Mouse (Mus musculus) kidney, adult 2 months (tissue): ENCODE measurements around the gene Kyat1. TPM values are rescaled to one million over a fixed set of nuclear protein-coding genes. Genes with fewer than 3 reads are reported as not detected.
"Not testable (repeated sequence)": the region's sequence is repeated elsewhere in the genome, so short reads cannot be mapped to it uniquely, and the experiment has no call there.

Source experiments
- DNase-seq: peaks from one replicate; pipeline ENCODE4 v3.0.0; 2021
- H3K27ac ChIP-seq: fragments of 200-500 bp; 2 replicates; pipeline ENCODE4 v1.5.1; 2012; ENCODE audit warnings: low read depth, low read length, control low read depth, inconsistent platforms; ENCODE audit not compliant: insufficient read depth
- H3K27me3 ChIP-seq: fragments of 200-500 bp; replicated peaks from 2 replicates; pipeline ENCODE4 v1.6.1; 2012; ENCODE audit warnings: mild to moderate bottlenecking, moderate library complexity, low read length, inconsistent platforms; ENCODE audit not compliant: control insufficient read depth, insufficient read depth
- H3K36me3 ChIP-seq: fragments of 200-500 bp; 2 replicates; pipeline ENCODE4 v1.6.1; 2012; ENCODE audit warnings: mild to moderate bottlenecking, moderate library complexity, low read length, inconsistent platforms; ENCODE audit not compliant: control insufficient read depth, insufficient read depth
- H3K4me1 ChIP-seq: fragments of 200-500 bp; 2 replicates; pipeline ENCODE4 v1.6.1; 2011; ENCODE audit warnings: low read length; ENCODE audit not compliant: control insufficient read depth, insufficient read depth
- H3K4me3 ChIP-seq: fragments of 200-500 bp; 2 replicates; pipeline ENCODE4 v1.5.1; 2011; ENCODE audit warnings: mild to moderate bottlenecking, low read depth, low read length, control low read depth; ENCODE audit not compliant: insufficient read depth
- CTCF ChIP-seq: fragments of 200-500 bp; conservative IDR thresholded peaks from 2 replicates; pipeline ENCODE4 v1.5.1; 2011; ENCODE audit warnings: low read depth, mild to moderate bottlenecking, control low read depth, low read length, moderate library complexity, mixed read lengths; ENCODE audit not compliant: insufficient read depth, insufficient read length
- POLR2A ChIP-seq: fragments of 200-500 bp; IDR thresholded peaks from one replicate; pipeline ENCODE4 v1.6.1; 2011; ENCODE audit warnings: low read depth, low read length, control low read depth
- WGBS: fragments of 180-500 bp; shearing (Covaris S2); methylation state at CpG from one replicate; pipeline ENCODE4 v1.1.7; 2018; 5-methylcytosine and 5-hydroxymethylcytosine counted together
- polyA plus RNA-seq: library from polyadenylated mRNA; depleted of rRNA; stranded (reverse); fragments of >200 nt; gene quantifications from 2 replicates; pipeline ENCODE4 v1.2.3, GENCODE M21; 2012; rRNA removed

Kyat1 gene
- polyA plus RNA-seq, 1 experiment, result 71.6 TPM

GRCm38 (mm10) chr2:30151840-30152239 lies 53.8 kb downstream of the Kyat1 start:
- no peaks in the 10 kb centered on the region for H3K27me3 ChIP-seq
- peak; percentile 81 for DNase-seq
- no peak for TF ChIP-seq POLR2A
- no peak for TF ChIP-seq CTCF
- 55% methylated on average over 11 of the region's 11 CpGs for WGBS
- H3K27ac ChIP-seq, result peak overlapping the region; percentile 24; the same call in 1 of the 2 replicates
- H3K36me3 ChIP-seq, result peaks cover 3% of the 10 kb centered on the region; the same call in 1 of the 2 replicates
- peaks cover 12% of the 10 kb centered on the region for H3K4me1 ChIP-seq
- no peak overlapping the region for H3K4me3 ChIP-seq

- 29% methylated on average over 4 of the region's 4 CpGs for WGBS
- no peaks in the 10 kb centered on the region for H3K27me3 ChIP-seq
- DNase-seq, result peak; percentile 94
- H3K36me3 ChIP-seq, result peaks cover 6% of the 10 kb centered on the region
- H3K4me3 ChIP-seq, result no peak overlapping the region
- H3K27ac ChIP-seq, result no peak overlapping the region; the same call in 1 of the 2 replicates
- peaks cover 23% of the 10 kb centered on the region for H3K4me1 ChIP-seq
- TF ChIP-seq CTCF, result no peak
- TF ChIP-seq POLR2A, result no peak
These were observed 58.2 kb downstream of the Kyat1 start for GRCm38 (mm10) chr2:30147466-30147865.

- Histone ChIP-seq H3K27me3 (no peaks in the 10 kb centered on the region), H3K4me1 (peaks cover 16% of the 10 kb centered on the region; the same call in 1 of the 2 replicates), H3K27ac (no peak overlapping the region), H3K36me3 (peaks cover 12% of the 10 kb centered on the region), H3K4me3 (no peak overlapping the region)
- DNase-seq, result peak; percentile 44
- 69% methylated on average over 4 of the region's 4 CpGs for WGBS
- no peak for TF ChIP-seq CTCF
- no peak for TF ChIP-seq POLR2A
These were observed 61.2 kb downstream of the Kyat1 start for GRCm38 (mm10) chr2:30144436-30144835.

- 70% methylated on average over 4 of the region's 4 CpGs for WGBS
- H3K27me3 ChIP-seq, H3K27ac ChIP-seq, H3K4me3 ChIP-seq: not testable (repeated sequence)
- H3K4me1 ChIP-seq, result peaks cover 25% of the 10 kb centered on the region
- H3K36me3 ChIP-seq, result peaks cover 11% of the 10 kb centered on the region
- DNase-seq, result peak; percentile 61
These were observed 65.6 kb downstream of the Kyat1 start for GRCm38 (mm10) chr2:30140021-30140420.

GRCm38 (mm10) chr2:30136458-30136857 lies 69.2 kb downstream of the Kyat1 start:
- Histone ChIP-seq H3K27me3 (no peaks in the 10 kb centered on the region), H3K4me3 (no peak overlapping the region), H3K36me3 (peaks cover 8% of the 10 kb centered on the region), H3K4me1 (peaks cover 21% of the 10 kb centered on the region), H3K27ac (peak overlapping the region; percentile 72; the same call in 1 of the 2 replicates)
- TF ChIP-seq CTCF (no peak), POLR2A (no peak)
- DNase-seq, result peak; percentile 76
- 66% methylated on average over 10 of the region's 10 CpGs for WGBS

Other genes with a start within 250 kb of the Kyat1 start
- gene Sptan1, start 240.3 kb downstream of the Kyat1 start, polyA plus RNA-seq, result 237 and 250 TPM in 2 replicates
- gene Wdr34, start 157.0 kb downstream of the Kyat1 start, polyA plus RNA-seq, result 32.0 and 37.8 TPM in 2 replicates
- gene Set, start 148.5 kb downstream of the Kyat1 start, polyA plus RNA-seq, result 30.4 and 37.4 TPM in 2 replicates
- 4.7 and 4.8 TPM in 2 replicates for gene Pkn3, start 128.2 kb downstream of the Kyat1 start, polyA plus RNA-seq
- gene Zdhhc12, start 112.2 kb downstream of the Kyat1 start, polyA plus RNA-seq, result 49.0 and 69.1 TPM in 2 replicates
- gene Zer1, start 81.3 kb downstream of the Kyat1 start, polyA plus RNA-seq, result 45.8 and 59.5 TPM in 2 replicates
- gene Tbc1d13, start 72.1 kb downstream of the Kyat1 start, polyA plus RNA-seq, result 156 and 161 TPM in 2 replicates
- 78.0 and 98.0 TPM in 2 replicates for gene Endog, start 34.4 kb downstream of the Kyat1 start, polyA plus RNA-seq
- 22.8 and 23.6 TPM in 2 replicates for gene Spout1, start 27.4 kb downstream of the Kyat1 start, polyA plus RNA-seq
- 42.0 and 45.4 TPM in 2 replicates for gene Lrrc8a, start 31.9 kb upstream of the Kyat1 start, polyA plus RNA-seq
- 6.4 and 12.7 TPM in 2 replicates for gene Gm28035, start 34.7 kb upstream of the Kyat1 start, polyA plus RNA-seq
- gene Phyhd1, start 60.4 kb upstream of the Kyat1 start, polyA plus RNA-seq, result 117 and 130 TPM in 2 replicates
- gene Gm28038, start 75.2 kb upstream of the Kyat1 start, polyA plus RNA-seq, result not detected in 2 replicates
- gene Dolk, start 80.5 kb upstream of the Kyat1 start, polyA plus RNA-seq, result 29.6 and 32.4 TPM in 2 replicates
- gene Nup188, start 80.5 kb upstream of the Kyat1 start, polyA plus RNA-seq, result 17.5 and 18.7 TPM in 2 replicates
- gene Sh3glb2, start 153.5 kb upstream of the Kyat1 start, polyA plus RNA-seq, result 84.6 and 132 TPM in 2 replicates
- gene Miga2, start 158.4 kb upstream of the Kyat1 start, polyA plus RNA-seq, result 46.8 and 53.3 TPM in 2 replicates
- 30.6 and 36.4 TPM in 2 replicates for gene Dolpp1, start 186.4 kb upstream of the Kyat1 start, polyA plus RNA-seq
- 214 and 254 TPM in 2 replicates for gene Crat, start 210.0 kb upstream of the Kyat1 start, polyA plus RNA-seq
- 132 and 176 TPM in 2 replicates for gene Ptpa, start 210.2 kb upstream of the Kyat1 start, polyA plus RNA-seq